Mouse (Mus musculus): ENCODE data around the gene Tjp3. TPM values are rescaled to one million over a fixed set of nuclear protein-coding genes. Genes with fewer than 3 reads are reported as not detected.

Tjp3 gene
- polyA plus RNA-seq, 1 experiment from 2014 or later: 7.3 TPM

DNA sequence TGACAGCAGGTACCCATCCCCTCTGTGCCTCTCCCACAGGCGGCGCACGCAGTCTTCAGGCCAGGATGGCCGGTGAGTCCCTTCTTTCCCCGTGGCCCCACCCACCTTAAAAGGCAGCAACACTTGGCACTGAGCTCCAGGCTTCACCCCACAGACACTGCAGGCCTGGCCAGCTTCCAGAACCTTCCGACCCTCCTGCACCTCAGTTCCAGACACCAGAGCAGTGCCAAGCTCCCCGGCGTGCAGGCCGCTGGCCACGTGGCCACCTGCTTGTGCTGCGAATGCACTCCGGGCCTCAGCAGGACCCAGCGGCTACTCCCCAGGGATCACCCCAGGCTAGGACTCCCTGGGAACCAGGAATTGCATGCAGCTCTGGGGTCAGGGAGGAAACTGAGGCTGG is 22.2 kb upstream of the Tjp3 start:
- Histone ChIP-seq H3K4me1 (replicated peaks; ENCODE audit: control insufficient read depth, insufficient read depth, low read length) (0 out of 2 replicates have a peak, but pooled peaks cover under 1% of the 10 kb centered on the region), H3K4me2 (ENCODE audit: low read length) (no peak overlapping the region), H3K36me3 (ENCODE audit: control insufficient read depth, insufficient read depth) (peaks cover 40% of the 10 kb centered on the region), H3K9me3 (ENCODE audit: control insufficient read depth, low read length) (no peaks in the 10 kb centered on the region), H3K27me3 (replicated peaks; ENCODE audit: control insufficient read depth, insufficient read depth, low read length) (no peaks in the 10 kb centered on the region), H3K27ac (ENCODE audit: low read length) (no peak overlapping the region), H3K9ac (replicated peaks; ENCODE audit: low read depth, low read length) (no peak overlapping the region), H3K4me3 (replicated peaks; ENCODE audit: low read length) (no peak overlapping the region)
- ATAC-seq: no peak
- WGBS: 93% methylated on average over 13 of the region's 13 CpGs

DNA sequence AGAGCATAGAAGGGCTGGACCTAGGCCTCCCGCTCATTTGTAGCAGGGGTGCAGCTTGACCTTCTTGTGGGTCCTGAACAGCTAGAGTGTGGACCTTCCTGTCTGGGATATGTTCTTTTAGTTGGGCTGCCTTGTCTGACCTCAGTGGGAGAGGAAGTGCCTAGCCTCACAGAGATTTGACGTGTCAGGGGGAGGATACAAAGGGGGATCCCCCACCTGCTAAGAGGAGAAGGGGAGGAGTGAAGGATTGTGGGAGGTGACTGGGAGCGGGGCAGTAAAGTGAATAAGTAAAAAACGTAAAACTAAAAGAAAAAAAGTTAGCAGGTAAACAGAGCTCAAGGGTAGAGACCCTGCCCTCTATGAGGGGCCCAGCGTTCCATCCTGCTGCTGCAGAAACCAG is 18.2 kb upstream of the Tjp3 start:
- no peak for ATAC-seq
- 87% methylated on average over 5 of the region's 5 CpGs for WGBS
- H3K4me2 ChIP-seq (ENCODE audit: low read length): no peak overlapping the region
- H3K4me3 ChIP-seq (replicated peaks; ENCODE audit: low read length): no peak overlapping the region
- no peak overlapping the region for H3K9ac ChIP-seq (replicated peaks; ENCODE audit: low read depth, low read length)
- H3K4me1 ChIP-seq (replicated peaks; ENCODE audit: control insufficient read depth, insufficient read depth, low read length): no peaks in the 10 kb centered on the region
- no peaks in the 10 kb centered on the region for H3K9me3 ChIP-seq (ENCODE audit: control insufficient read depth, low read length)
- no peak overlapping the region for H3K27ac ChIP-seq (ENCODE audit: low read length)
- H3K36me3 ChIP-seq (ENCODE audit: control insufficient read depth, insufficient read depth): peaks cover 46% of the 10 kb centered on the region
- no peaks in the 10 kb centered on the region for H3K27me3 ChIP-seq (replicated peaks; ENCODE audit: control insufficient read depth, insufficient read depth, low read length)

DNA sequence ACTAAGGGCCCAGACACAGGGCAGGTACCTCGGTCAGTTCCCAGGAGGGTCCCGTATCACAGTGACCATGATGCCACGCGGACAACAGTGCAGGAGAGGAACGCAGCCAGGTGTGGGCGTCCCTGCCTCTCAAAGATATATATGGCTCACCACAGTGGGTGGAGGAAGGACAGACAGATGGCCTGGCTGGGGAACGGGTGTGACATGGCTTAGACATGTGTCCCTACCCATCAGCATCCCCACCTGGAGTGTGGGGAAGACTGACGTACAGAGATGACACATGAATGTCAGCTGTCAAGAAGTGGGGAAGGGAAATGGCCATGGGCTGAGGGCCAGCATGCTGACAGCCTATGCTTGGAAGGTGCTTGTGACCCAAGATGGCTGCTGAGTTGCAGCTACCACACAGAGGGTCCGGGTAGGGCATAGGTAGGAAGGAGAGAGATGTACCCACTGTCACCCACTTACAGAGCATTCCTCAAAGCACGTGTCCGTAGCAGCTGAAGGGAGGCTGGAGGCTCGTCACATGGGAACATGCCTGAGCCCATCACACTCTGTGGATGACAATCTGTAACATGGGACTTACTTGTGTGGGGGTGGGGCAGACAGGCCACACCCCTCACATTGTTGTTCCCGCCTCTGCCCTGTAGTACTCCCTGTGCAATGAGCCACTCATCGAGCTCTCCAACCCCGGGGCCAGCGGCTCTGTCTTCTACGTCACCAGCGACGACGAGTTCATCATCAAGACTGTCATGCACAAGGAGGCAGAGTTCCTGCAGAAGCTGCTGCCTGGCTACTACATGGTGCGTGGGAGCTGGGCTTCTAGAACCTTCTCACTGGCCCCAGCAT is 15.7 kb upstream of the Tjp3 start:
- peaks cover 14% of the 10 kb centered on the region for H3K4me1 ChIP-seq (replicated peaks; ENCODE audit: control insufficient read depth, insufficient read depth, low read length)

DNA sequence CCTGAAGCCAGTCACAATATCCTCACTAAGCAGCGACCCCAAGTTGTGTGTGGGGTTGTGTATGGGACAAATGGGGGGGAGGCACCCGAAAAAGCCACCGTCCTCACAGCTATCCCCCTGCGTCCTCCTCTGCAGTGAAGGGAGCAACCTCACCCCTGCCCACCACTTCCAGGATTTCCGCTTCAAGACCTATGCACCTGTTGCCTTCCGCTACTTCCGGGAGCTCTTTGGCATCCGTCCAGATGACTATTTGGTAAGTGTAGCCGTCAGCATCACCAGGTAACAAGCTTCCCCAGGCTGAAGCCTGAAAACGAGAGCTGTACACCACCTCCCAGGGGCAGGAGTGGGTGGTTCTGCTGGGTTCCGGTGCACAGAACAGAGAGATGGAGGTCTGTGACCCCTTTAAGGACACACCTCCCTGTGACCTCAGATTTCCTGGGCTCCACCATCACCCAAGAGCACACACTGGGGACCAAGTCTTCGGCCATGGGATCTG is 14.8 kb upstream of the Tjp3 start:
- peaks cover 31% of the 10 kb centered on the region for H3K36me3 ChIP-seq (ENCODE audit: control insufficient read depth, insufficient read depth)
- no peaks in the 10 kb centered on the region for H3K9me3 ChIP-seq (ENCODE audit: control insufficient read depth, low read length)
- H3K4me2 ChIP-seq (ENCODE audit: low read length): no peak overlapping the region
- ATAC-seq: no peak
- H3K27me3 ChIP-seq (replicated peaks; ENCODE audit: control insufficient read depth, insufficient read depth, low read length): no peaks in the 10 kb centered on the region
- H3K4me3 ChIP-seq (replicated peaks; ENCODE audit: low read length): no peak overlapping the region
- peaks cover 14% of the 10 kb centered on the region for H3K4me1 ChIP-seq (replicated peaks; ENCODE audit: control insufficient read depth, insufficient read depth, low read length)
- H3K27ac ChIP-seq (ENCODE audit: low read length): no peak overlapping the region
- H3K9ac ChIP-seq (replicated peaks; ENCODE audit: low read depth, low read length): no peak overlapping the region
- WGBS: 94% methylated on average over 12 of the region's 12 CpGs

More for the DNA sequence above, 15.7 kb upstream of the Tjp3 start:
- H3K27me3 ChIP-seq (replicated peaks; ENCODE audit: control insufficient read depth, insufficient read depth, low read length): no peaks in the 10 kb centered on the region
- H3K9me3 ChIP-seq (ENCODE audit: control insufficient read depth, low read length): no peaks in the 10 kb centered on the region
- no peak overlapping the region for H3K4me2 ChIP-seq (ENCODE audit: low read length)
- no peak overlapping the region for H3K27ac ChIP-seq (ENCODE audit: low read length)
- ATAC-seq: no peak
- no peak overlapping the region for H3K4me3 ChIP-seq (replicated peaks; ENCODE audit: low read length)
- 92% methylated on average over 21 of the region's 21 CpGs for WGBS
- no peak overlapping the region for H3K9ac ChIP-seq (replicated peaks; ENCODE audit: low read depth, low read length)
- H3K36me3 ChIP-seq (ENCODE audit: control insufficient read depth, insufficient read depth): peaks cover 34% of the 10 kb centered on the region

DNA sequence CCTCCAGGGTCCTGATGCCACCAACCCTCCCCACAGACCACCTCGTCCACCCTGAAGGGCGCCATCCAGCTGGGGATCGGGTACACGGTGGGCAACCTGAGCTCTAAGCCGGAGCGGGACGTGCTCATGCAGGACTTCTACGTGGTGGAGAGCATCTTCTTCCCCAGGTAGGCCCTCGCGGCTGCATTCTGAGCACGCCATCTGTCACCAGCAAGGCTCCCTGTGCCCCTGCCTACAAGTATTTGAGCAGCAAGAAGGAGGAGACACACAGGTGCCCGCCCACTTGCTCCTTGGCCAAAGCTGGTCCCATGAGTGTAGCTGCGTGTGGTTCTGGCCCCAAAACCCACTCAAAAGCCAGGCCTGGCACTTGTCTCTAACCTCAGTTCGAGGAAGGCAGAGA is 14.3 kb upstream of the Tjp3 start:
- Histone ChIP-seq H3K4me2 (ENCODE audit: low read length) (no peak overlapping the region), H3K27ac (ENCODE audit: low read length) (no peak overlapping the region), H3K27me3 (replicated peaks; ENCODE audit: control insufficient read depth, insufficient read depth, low read length) (no peaks in the 10 kb centered on the region), H3K36me3 (ENCODE audit: control insufficient read depth, insufficient read depth) (peaks cover 28% of the 10 kb centered on the region), H3K9ac (replicated peaks; ENCODE audit: low read depth, low read length) (no peak overlapping the region), H3K4me1 (replicated peaks; ENCODE audit: control insufficient read depth, insufficient read depth, low read length) (peaks cover 14% of the 10 kb centered on the region), H3K4me3 (replicated peaks; ENCODE audit: low read length) (no peak overlapping the region), H3K9me3 (ENCODE audit: control insufficient read depth, low read length) (no peaks in the 10 kb centered on the region)
- no peak for ATAC-seq
- WGBS: 95% methylated on average over 14 of the region's 14 CpGs

DNA sequence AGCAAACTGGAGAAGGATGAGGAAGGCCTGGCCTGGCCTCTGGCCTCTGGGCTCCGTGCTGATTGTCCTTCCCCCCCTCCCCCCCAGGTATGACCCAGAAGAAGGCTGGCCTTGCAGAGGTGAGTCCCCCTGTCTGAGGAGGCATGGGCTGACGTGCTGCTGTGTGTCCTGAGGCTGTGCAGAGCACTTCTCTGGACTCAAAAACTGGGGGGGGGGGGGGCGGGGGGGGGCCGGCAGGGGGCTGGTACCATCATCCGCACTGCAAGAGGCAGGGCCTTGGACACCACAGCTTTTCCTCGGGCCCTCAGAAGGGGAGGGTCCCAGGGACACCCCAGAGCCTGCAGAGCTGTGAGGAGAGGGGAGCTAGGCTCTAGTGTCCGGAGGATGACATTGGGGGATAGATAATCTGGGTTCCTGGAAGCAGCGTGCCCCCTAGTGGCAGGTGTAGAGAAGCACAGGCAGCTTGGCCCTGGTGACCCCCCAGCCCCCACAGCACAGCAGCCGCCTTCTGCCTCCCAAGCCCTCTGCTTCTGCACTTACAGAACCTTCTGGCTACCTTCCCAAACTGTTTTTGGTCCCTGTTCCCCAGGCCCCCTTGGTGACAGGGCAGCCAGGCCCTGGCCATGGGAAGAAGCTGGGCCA is 13.3 kb upstream of the Tjp3 start:
- no peak overlapping the region for H3K27ac ChIP-seq (ENCODE audit: low read length)
- no peaks in the 10 kb centered on the region for H3K27me3 ChIP-seq (replicated peaks; ENCODE audit: control insufficient read depth, insufficient read depth, low read length)
- peaks cover 25% of the 10 kb centered on the region for H3K36me3 ChIP-seq (ENCODE audit: control insufficient read depth, insufficient read depth)
- no peak; the same call in 1 of the 2 replicates for ATAC-seq
- no peak overlapping the region for H3K4me3 ChIP-seq (replicated peaks; ENCODE audit: low read length)
- no peak overlapping the region for H3K4me2 ChIP-seq (ENCODE audit: low read length)
- no peak overlapping the region for H3K9ac ChIP-seq (replicated peaks; ENCODE audit: low read depth, low read length)
- H3K4me1 ChIP-seq (replicated peaks; ENCODE audit: control insufficient read depth, insufficient read depth, low read length): peaks cover 14% of the 10 kb centered on the region
- H3K9me3 ChIP-seq (ENCODE audit: control insufficient read depth, low read length): no peaks in the 10 kb centered on the region
- 29% methylated on average over 8 of the region's 9 CpGs for WGBS

DNA sequence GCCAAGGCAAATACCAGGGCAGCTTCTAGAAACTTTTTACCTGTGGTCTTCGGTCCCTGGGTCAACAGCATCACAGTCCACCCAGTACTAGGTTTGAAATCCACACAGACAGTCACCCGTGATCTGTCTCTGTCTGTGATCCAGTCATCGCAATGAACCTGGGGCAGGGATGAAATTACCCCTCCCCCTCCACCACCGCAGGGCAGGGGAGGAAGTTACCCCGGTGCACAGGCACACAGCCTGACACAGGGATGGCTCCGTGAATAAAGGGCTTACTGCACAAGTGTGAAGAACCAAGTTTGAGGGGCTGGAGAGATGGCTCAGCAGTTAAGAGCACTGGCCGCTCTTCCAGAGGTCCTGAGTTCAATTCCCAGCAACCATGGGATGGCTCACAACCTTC is 12.4 kb upstream of the Tjp3 start:
- H3K27me3 ChIP-seq (replicated peaks; ENCODE audit: control insufficient read depth, insufficient read depth, low read length): no peaks in the 10 kb centered on the region
- H3K36me3 ChIP-seq (ENCODE audit: control insufficient read depth, insufficient read depth): peaks cover 20% of the 10 kb centered on the region
- no peak for ATAC-seq
- H3K4me3 ChIP-seq (replicated peaks; ENCODE audit: low read length): no peak overlapping the region
- no peaks in the 10 kb centered on the region for H3K9me3 ChIP-seq (ENCODE audit: control insufficient read depth, low read length)
- no peak overlapping the region for H3K27ac ChIP-seq (ENCODE audit: low read length)
- peaks cover 14% of the 10 kb centered on the region for H3K4me1 ChIP-seq (replicated peaks; ENCODE audit: control insufficient read depth, insufficient read depth, low read length)
- H3K4me2 ChIP-seq (ENCODE audit: low read length): no peak overlapping the region
- no peak overlapping the region for H3K9ac ChIP-seq (replicated peaks; ENCODE audit: low read depth, low read length)
- WGBS: 82% methylated on average over 7 of the region's 7 CpGs

DNA sequence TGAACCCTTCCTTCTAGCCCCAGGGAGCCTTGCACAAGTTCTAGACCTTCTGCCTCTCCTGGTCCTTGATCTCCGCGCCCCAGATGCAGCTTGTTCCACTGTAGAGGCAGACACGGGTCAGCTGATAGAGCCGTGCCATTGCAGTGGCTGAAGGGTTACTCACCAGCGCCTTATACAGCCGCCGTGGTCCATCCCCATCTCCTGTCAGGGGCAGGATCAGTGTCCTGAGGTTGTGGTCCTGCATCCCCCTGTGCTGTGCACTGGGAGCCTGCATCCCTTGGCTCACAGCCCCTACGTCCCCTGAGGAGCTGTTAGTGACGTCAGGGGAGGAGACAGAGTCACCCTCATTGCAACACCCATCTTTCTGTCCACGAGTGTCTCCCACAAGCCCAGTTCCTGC is 11.9 kb upstream of the Tjp3 start:
- WGBS: 79% methylated on average over 10 of the region's 10 CpGs
- H3K4me1 ChIP-seq (replicated peaks; ENCODE audit: control insufficient read depth, insufficient read depth, low read length): peaks cover 14% of the 10 kb centered on the region
- no peak overlapping the region for H3K27ac ChIP-seq (ENCODE audit: low read length)
- H3K4me2 ChIP-seq (ENCODE audit: low read length): no peak overlapping the region
- no peaks in the 10 kb centered on the region for H3K27me3 ChIP-seq (replicated peaks; ENCODE audit: control insufficient read depth, insufficient read depth, low read length)
- H3K9ac ChIP-seq (replicated peaks; ENCODE audit: low read depth, low read length): 0 out of 2 replicates have a peak overlapping the region, but pooled peaks have one; percentile 17
- ATAC-seq: no peak
- no peaks in the 10 kb centered on the region for H3K9me3 ChIP-seq (ENCODE audit: control insufficient read depth, low read length)
- H3K36me3 ChIP-seq (ENCODE audit: control insufficient read depth, insufficient read depth): peaks cover 19% of the 10 kb centered on the region
- no peak overlapping the region for H3K4me3 ChIP-seq (replicated peaks; ENCODE audit: low read length)

DNA sequence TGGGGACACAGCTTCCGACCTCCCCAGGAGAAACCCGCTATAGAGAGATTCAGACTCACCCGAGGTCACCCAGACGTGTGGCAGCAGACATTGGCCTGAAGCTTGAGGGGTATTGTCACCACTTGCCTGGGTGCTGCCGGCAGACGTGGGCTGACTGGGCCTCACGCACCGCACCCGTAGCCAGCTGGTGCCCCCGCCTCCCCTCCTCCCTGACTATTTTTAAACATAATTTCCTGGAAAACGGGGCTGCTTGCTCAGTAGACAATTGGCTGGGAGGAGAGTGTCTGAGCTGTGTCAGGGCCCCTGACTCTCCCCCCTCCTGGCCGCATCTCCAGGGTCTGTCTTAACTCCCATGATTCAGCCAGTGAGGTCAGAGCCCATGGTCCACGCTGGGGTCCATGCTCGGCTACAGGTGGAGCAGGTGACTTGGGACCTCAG is 11.4 kb upstream of the Tjp3 start:
- Histone ChIP-seq H3K27ac (ENCODE audit: low read length) (peak overlapping the region; percentile 61), H3K27me3 (replicated peaks; ENCODE audit: control insufficient read depth, insufficient read depth, low read length) (no peaks in the 10 kb centered on the region), H3K9ac (replicated peaks; ENCODE audit: low read depth, low read length) (0 out of 2 replicates have a peak overlapping the region, but pooled peaks have one; percentile 17), H3K9me3 (ENCODE audit: control insufficient read depth, low read length) (no peaks in the 10 kb centered on the region), H3K4me1 (replicated peaks; ENCODE audit: control insufficient read depth, insufficient read depth, low read length) (peaks cover 14% of the 10 kb centered on the region), H3K4me2 (ENCODE audit: low read length) (no peak overlapping the region), H3K36me3 (ENCODE audit: control insufficient read depth, insufficient read depth) (peaks cover 14% of the 10 kb centered on the region), H3K4me3 (replicated peaks; ENCODE audit: low read length) (no peak overlapping the region)
- 62% methylated on average over 14 of the region's 14 CpGs for WGBS
- ATAC-seq: peak; percentile 38

Data from forebrain, embryonic 16.5 days (tissue).